Mouse (Mus musculus) E14TG2a.4 (cell line): Measurements from ENCODE around the gene Lysmd1.

ENCODE experiments used
- CTCF ChIP-seq: conservative IDR thresholded peaks from 2 replicates; pipeline ENCODE4 v1.5.1; 2014; ENCODE audit warnings: low read length
- NANOG ChIP-seq: IDR thresholded peaks from 2 replicates; pipeline ENCODE4 v1.6.1; 2014; ENCODE audit warnings: borderline replicate concordance, low read length, mixed read lengths
- POU5F1 ChIP-seq: IDR thresholded peaks from 2 replicates; pipeline ENCODE4 v1.6.1; 2014; ENCODE audit warnings: low read length, borderline replicate concordance

- TF ChIP-seq CTCF = 0 out of 2 replicates have a peak, but pooled peaks have one; percentile 8
- no peak for TF ChIP-seq POU5F1
- TF ChIP-seq NANOG = no peak
Measured at GRCm38 (mm10) chr3:95133680-95134101, at the start of gene Lysmd1, which contains the start of gene Scnm1.
